Mouse (Mus musculus): ENCODE results near the gene Znhit6. TPM values are rescaled to one million over a fixed set of nuclear protein-coding genes. Genes with fewer than 3 reads are reported as not detected.

Znhit6 gene
- polyA plus RNA-seq, 1 experiment from 2014 or later, result 43.0 TPM

DNA sequence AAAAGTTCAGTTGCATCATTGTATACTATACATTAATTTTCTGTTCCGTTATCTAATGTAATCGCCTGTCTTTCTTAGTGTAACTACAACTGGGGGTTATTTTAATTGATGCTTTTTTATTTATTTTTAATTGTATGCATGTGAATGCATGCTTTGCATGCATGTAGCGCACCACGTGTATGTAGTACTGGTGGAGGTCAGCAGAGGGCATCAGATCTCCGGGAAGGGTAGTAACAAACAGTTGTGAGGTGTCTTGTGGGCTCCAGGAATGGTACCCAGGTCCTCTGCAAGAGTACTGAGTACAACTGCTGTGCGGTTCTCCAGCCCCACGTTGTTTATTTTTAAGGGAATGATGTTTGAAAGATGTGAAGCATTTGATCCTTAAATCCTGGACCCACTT, 23.1 kb downstream of the Znhit6 start:
- DNase-seq (ENCODE audit: low spot score) (no peak), ATAC-seq (ENCODE audit: low FRiP score) (no peak)
- H3K4me2 ChIP-seq (replicated peaks; ENCODE audit: low read depth, low read length), result no peak overlapping the region
- no peak overlapping the region for H3K4me3 ChIP-seq (ENCODE audit: low read depth, low read length)
- no peaks in the 10 kb centered on the region for H3K4me1 ChIP-seq (replicated peaks; ENCODE audit: control insufficient read depth, insufficient read depth, low read length)
- no peak overlapping the region for H3K27ac ChIP-seq (ENCODE audit: low read depth, low read length)
- 94% methylated on average over 7 of the region's 7 CpGs for WGBS
- H3K36me3 ChIP-seq (ENCODE audit: control insufficient read depth, insufficient read depth, low read length), result no peaks in the 10 kb centered on the region
- no peak overlapping the region for H3K9ac ChIP-seq (ENCODE audit: low read depth, low read length)
- H3K27me3 ChIP-seq (ENCODE audit: control insufficient read depth, insufficient read depth, low read length), result no peaks in the 10 kb centered on the region
- no peaks in the 10 kb centered on the region for H3K9me3 ChIP-seq (ENCODE audit: control insufficient read depth, low read length)

DNA sequence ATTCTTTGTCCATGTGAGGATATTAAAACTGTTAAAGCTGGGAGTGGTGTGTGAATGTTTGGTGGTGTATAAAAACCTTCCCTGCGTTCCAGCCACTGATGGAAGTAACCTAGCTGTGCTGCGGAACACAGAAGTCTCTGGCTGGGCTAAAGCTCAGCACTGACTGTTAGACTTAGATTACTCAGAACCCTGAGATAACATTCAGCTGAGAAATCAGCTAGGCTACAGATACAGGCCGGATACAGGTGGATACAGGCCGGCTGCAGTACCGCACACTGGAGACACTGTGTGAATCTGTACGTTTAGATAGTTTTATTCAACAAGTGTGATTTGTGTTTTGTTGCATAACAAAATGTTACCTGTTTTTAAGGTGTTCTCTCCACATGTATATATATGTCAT, 24.8 kb downstream of the Znhit6 start:
- no peaks in the 10 kb centered on the region for H3K4me1 ChIP-seq (replicated peaks; ENCODE audit: control insufficient read depth, insufficient read depth, low read length)
- no peak overlapping the region for H3K4me2 ChIP-seq (replicated peaks; ENCODE audit: low read depth, low read length)
- no peaks in the 10 kb centered on the region for H3K9me3 ChIP-seq (ENCODE audit: control insufficient read depth, low read length)
- WGBS, result 93% methylated on average over 6 of the region's 6 CpGs
- H3K27ac ChIP-seq (ENCODE audit: low read depth, low read length), result no peak overlapping the region
- H3K27me3 ChIP-seq (ENCODE audit: control insufficient read depth, insufficient read depth, low read length), result no peaks in the 10 kb centered on the region
- no peak overlapping the region for H3K4me3 ChIP-seq (ENCODE audit: low read depth, low read length)
- DNase-seq (ENCODE audit: low spot score) (no peak), ATAC-seq (ENCODE audit: low FRiP score) (no peak)
- H3K9ac ChIP-seq (ENCODE audit: low read depth, low read length), result no peak overlapping the region
- H3K36me3 ChIP-seq (ENCODE audit: control insufficient read depth, insufficient read depth, low read length), result peaks cover 3% of the 10 kb centered on the region; the same call in 1 of the 2 replicates

DNA sequence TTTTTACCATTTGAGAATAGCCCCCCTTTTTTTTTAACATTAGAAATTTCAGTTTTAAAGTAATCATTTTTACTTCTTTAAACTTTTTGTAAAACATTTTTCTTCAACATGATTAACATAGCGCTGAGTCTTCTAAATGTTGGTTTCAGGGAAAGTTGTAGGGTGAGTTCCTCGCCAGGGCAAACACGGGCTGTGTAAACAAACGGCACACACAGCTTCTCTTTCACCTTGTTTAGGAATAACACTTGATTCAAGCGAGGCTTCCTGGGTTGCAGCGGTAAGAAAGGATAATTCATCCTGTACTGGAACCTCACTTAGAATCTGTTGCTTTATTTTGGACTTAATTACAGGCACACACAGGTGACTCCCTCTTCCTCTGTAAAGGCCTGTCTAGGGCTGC, 25.3 kb downstream of the Znhit6 start:
- ATAC-seq (ENCODE audit: low FRiP score), result no peak
- H3K9ac ChIP-seq (ENCODE audit: low read depth, low read length), result no peak overlapping the region
- H3K36me3 ChIP-seq (ENCODE audit: control insufficient read depth, insufficient read depth, low read length), result peaks cover 3% of the 10 kb centered on the region; the same call in 1 of the 2 replicates

DNA sequence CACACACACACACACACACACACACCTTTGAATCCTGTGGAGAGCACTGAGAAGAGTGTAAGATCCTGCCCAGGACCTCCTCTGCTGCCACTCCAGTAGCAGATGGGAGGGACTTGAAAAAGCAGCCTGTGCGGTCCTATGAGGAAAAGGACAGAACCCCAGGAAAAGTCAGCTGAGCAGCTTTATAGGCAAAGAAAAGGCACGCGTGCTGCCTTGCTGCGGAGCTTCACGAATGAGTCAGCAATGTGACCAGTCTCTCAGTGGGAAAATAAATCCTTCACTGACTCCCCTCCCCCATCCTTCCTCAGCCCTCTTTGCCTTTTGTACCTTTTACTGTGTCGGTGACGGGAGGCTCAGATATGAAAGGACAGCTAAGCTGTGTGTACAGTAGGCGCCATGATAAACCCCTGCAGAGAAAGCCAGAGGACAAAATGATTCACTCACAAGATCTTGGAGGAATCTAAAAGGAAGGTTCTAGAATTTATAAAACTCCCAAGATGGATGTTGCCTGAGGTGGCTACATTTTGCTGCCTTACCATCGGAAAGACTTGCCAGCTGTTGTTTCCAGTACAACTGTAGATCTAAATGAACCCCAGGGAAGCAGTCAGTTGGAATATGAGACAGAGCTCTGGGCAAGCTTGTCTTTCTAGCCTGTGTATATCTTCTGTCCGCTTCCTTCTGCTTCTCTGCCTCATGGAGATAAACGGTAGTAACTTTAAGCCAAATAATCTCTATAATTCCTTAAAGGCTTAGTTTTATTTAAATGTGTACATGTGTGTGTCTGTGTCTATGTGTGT, 26.6 kb downstream of the Znhit6 start:
- no peak overlapping the region for H3K27ac ChIP-seq (ENCODE audit: low read depth, low read length)
- H3K36me3 ChIP-seq (ENCODE audit: control insufficient read depth, insufficient read depth, low read length), result peaks cover 3% of the 10 kb centered on the region; the same call in 1 of the 2 replicates
- DNase-seq (ENCODE audit: low spot score) (no peak), ATAC-seq (ENCODE audit: low FRiP score) (no peak)
- no peaks in the 10 kb centered on the region for H3K4me1 ChIP-seq (replicated peaks; ENCODE audit: control insufficient read depth, insufficient read depth, low read length)
- H3K9me3 ChIP-seq (ENCODE audit: control insufficient read depth, low read length), result no peaks in the 10 kb centered on the region
- no peak overlapping the region for H3K9ac ChIP-seq (ENCODE audit: low read depth, low read length)
- no peaks in the 10 kb centered on the region for H3K27me3 ChIP-seq (ENCODE audit: control insufficient read depth, insufficient read depth, low read length)
- H3K4me2 ChIP-seq (replicated peaks; ENCODE audit: low read depth, low read length), result no peak overlapping the region
- WGBS, result 77% methylated on average over 11 of the region's 11 CpGs
- no peak overlapping the region for H3K4me3 ChIP-seq (ENCODE audit: low read depth, low read length)

More for the DNA sequence above, 25.3 kb downstream of the Znhit6 start:
- no peak for DNase-seq (ENCODE audit: low spot score)
- no peaks in the 10 kb centered on the region for H3K4me1 ChIP-seq (replicated peaks; ENCODE audit: control insufficient read depth, insufficient read depth, low read length)
- H3K4me3 ChIP-seq (ENCODE audit: low read depth, low read length), result no peak overlapping the region
- no peak overlapping the region for H3K4me2 ChIP-seq (replicated peaks; ENCODE audit: low read depth, low read length)
- no peak overlapping the region for H3K27ac ChIP-seq (ENCODE audit: low read depth, low read length)
- H3K27me3 ChIP-seq (ENCODE audit: control insufficient read depth, insufficient read depth, low read length), result no peaks in the 10 kb centered on the region
- H3K9me3 ChIP-seq (ENCODE audit: control insufficient read depth, low read length), result no peaks in the 10 kb centered on the region
- WGBS, result 82% methylated on average over 6 of the region's 6 CpGs

DNA sequence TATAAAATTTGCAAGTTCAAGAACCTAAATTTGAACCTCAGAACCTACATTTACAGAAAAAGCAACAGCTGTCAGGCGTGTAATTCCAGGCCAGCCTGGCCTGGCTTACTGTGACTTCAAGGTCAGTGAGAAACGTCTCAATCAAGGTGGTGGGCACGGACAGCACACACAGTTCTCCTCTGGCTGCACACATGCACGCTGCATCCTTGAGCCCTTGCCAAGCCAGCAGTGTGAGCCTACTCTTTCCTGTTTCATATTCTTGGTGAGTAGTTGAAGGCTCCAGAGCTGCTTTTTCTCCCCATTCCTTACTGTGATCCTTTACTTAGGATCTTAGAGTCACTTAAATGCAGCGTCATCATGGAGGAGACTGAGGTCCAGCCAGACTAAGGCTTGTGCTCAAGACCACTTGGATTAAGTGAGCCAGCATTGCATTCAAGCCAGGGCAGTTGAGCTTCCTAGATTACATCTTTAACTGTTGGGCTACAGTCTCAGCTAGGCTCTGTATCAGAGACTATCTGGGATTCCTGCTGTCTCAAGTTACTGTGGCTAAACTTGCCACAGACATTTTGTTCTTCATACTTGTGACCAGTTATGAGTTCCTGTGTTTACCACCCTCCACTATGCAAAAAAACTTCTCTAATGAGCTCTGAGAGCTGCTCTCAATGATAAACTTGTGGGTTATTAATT, 29.6 kb downstream of the Znhit6 start:
- DNase-seq (ENCODE audit: low spot score), result no peak
- H3K36me3 ChIP-seq (ENCODE audit: control insufficient read depth, insufficient read depth, low read length), result peaks cover 3% of the 10 kb centered on the region; the same call in 1 of the 2 replicates
- no peak overlapping the region for H3K27ac ChIP-seq (ENCODE audit: low read depth, low read length)
- H3K4me3 ChIP-seq (ENCODE audit: low read depth, low read length), result no peak overlapping the region
- 90% methylated on average over 5 of the region's 5 CpGs for WGBS
- H3K27me3 ChIP-seq (ENCODE audit: control insufficient read depth, insufficient read depth, low read length), result no peaks in the 10 kb centered on the region
- H3K4me2 ChIP-seq (replicated peaks; ENCODE audit: low read depth, low read length), result no peak overlapping the region
- no peaks in the 10 kb centered on the region for H3K9me3 ChIP-seq (ENCODE audit: control insufficient read depth, low read length)
- no peak overlapping the region for H3K9ac ChIP-seq (ENCODE audit: low read depth, low read length)
- no peak for ATAC-seq (ENCODE audit: low FRiP score)
- H3K4me1 ChIP-seq (replicated peaks; ENCODE audit: control insufficient read depth, insufficient read depth, low read length), result no peaks in the 10 kb centered on the region

DNA sequence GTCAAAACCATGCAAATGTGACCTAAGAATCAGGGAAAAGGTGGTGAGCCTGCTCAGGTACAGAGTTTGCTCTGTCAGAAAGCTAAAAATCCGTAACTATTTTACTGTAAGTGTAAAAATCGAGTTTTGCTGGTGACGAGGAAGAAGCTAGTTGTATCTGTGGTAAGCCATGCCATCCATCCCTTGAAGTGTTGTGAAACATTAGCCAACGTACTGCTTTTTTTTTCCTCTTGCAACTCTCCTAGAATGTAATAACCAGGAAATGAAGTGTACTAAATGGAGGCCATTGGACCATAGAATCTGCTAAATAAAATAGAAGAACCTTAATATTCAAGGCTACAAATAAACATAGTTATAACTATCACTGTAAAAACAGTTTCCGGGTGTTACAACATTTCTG, 32.3 kb downstream of the Znhit6 start:
- peaks cover 3% of the 10 kb centered on the region; the same call in 1 of the 2 replicates for H3K36me3 ChIP-seq (ENCODE audit: control insufficient read depth, insufficient read depth, low read length)
- no peak for ATAC-seq (ENCODE audit: low FRiP score)
- no peaks in the 10 kb centered on the region for H3K9me3 ChIP-seq (ENCODE audit: control insufficient read depth, low read length)
- no peak overlapping the region for H3K9ac ChIP-seq (ENCODE audit: low read depth, low read length)
- DNase-seq (ENCODE audit: low spot score), result no peak
- H3K4me1 ChIP-seq (replicated peaks; ENCODE audit: control insufficient read depth, insufficient read depth, low read length), result no peaks in the 10 kb centered on the region
- no peak overlapping the region for H3K4me2 ChIP-seq (replicated peaks; ENCODE audit: low read depth, low read length)
- no peak overlapping the region for H3K4me3 ChIP-seq (ENCODE audit: low read depth, low read length)
- 96% methylated on average over 5 of the region's 5 CpGs for WGBS
- no peaks in the 10 kb centered on the region for H3K27me3 ChIP-seq (ENCODE audit: control insufficient read depth, insufficient read depth, low read length)
- no peak overlapping the region for H3K27ac ChIP-seq (ENCODE audit: low read depth, low read length)

DNA sequence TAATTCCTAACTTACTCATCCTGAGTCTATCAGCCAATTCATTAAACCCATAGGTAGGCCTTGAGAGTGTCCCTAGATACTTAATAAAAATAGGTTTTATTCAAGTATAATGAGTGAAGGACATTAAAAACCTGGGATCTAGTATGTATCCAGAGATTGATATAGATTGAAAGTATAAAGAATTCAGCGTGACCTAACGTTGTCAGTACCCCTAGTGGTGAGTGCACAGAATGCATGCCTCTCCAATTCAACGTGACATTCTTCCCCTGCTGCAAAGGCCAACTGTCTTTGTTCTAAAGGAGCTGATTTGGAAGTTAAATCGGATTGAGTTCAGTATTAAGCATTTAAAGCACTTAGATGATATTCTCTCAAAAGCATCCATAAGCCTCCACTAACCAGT, 36.7 kb downstream of the Znhit6 start:
- peak; percentile 64 for DNase-seq (ENCODE audit: low spot score)
- 29% methylated on average over 4 of the region's 4 CpGs for WGBS
- peak; percentile 28 for ATAC-seq (ENCODE audit: low FRiP score)

DNA sequence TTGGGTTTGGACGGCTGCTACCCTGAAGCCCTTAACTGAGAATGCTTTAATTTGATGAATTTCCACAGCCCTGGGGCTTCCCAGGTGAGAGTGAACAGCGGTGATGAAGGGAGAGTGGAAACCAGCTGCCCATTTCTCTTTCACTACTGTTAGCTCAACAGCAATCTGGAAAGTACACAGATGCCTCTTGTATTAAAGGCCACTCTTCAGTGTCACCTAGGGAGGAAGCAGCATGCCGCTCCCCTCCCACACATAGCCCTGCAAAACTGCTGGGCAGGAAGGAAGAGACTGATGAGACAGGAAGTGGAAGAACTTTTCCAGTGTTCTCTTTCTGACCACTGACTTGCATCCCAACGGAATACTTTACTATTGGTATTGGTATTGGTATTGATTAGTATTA, 37.2 kb downstream of the Znhit6 start:
- no peak overlapping the region for H3K27ac ChIP-seq (ENCODE audit: low read depth, low read length)
- no peak overlapping the region for H3K4me2 ChIP-seq (replicated peaks; ENCODE audit: low read depth, low read length)
- DNase-seq (ENCODE audit: low spot score), result no peak
- no peaks in the 10 kb centered on the region for H3K36me3 ChIP-seq (ENCODE audit: control insufficient read depth, insufficient read depth, low read length)
- H3K9ac ChIP-seq (ENCODE audit: low read depth, low read length), result no peak overlapping the region
- H3K9me3 ChIP-seq (ENCODE audit: control insufficient read depth, low read length), result no peaks in the 10 kb centered on the region
- 90% methylated on average over 4 of the region's 4 CpGs for WGBS
- H3K4me1 ChIP-seq (replicated peaks; ENCODE audit: control insufficient read depth, insufficient read depth, low read length), result no peaks in the 10 kb centered on the region
- no peak for ATAC-seq (ENCODE audit: low FRiP score)
- H3K4me3 ChIP-seq (ENCODE audit: low read depth, low read length), result no peak overlapping the region
- no peaks in the 10 kb centered on the region for H3K27me3 ChIP-seq (ENCODE audit: control insufficient read depth, insufficient read depth, low read length)

More for the DNA sequence above, 36.7 kb downstream of the Znhit6 start:
- Histone ChIP-seq H3K4me3 (ENCODE audit: low read depth, low read length) (no peak overlapping the region), H3K4me2 (replicated peaks; ENCODE audit: low read depth, low read length) (no peak overlapping the region), H3K36me3 (ENCODE audit: control insufficient read depth, insufficient read depth, low read length) (no peaks in the 10 kb centered on the region), H3K9me3 (ENCODE audit: control insufficient read depth, low read length) (no peaks in the 10 kb centered on the region), H3K27me3 (ENCODE audit: control insufficient read depth, insufficient read depth, low read length) (no peaks in the 10 kb centered on the region), H3K9ac (ENCODE audit: low read depth, low read length) (no peak overlapping the region), H3K27ac (ENCODE audit: low read depth, low read length) (no peak overlapping the region), H3K4me1 (replicated peaks; ENCODE audit: control insufficient read depth, insufficient read depth, low read length) (no peaks in the 10 kb centered on the region)

Measured in hindbrain, embryonic 11.5 days (tissue).